Mouse (Mus musculus): ENCODE measurements around the gene Nup62.

GRCm38 (mm10) chr7:44810819-44811557 is 4.9 kb upstream of the Nup62 start:
- no peak for TF ChIP-seq CTCF (IDR thresholded peaks at IDR 0.05; ENCODE audit: low read depth)
- TF ChIP-seq EP300 (IDR thresholded peaks at IDR 0.05; ENCODE audit: low read depth), result no peak

All from liver, embryonic 14.5 days (tissue).